Mouse (Mus musculus) embryonic facial prominence, embryonic 10.5 days (tissue): ENCODE results near the gene Nog. TPM values are rescaled to one million over a fixed set of nuclear protein-coding genes. Genes with fewer than 3 reads are reported as not detected.

Source experiments
- DNase-seq: peaks from one replicate; pipeline ENCODE4 v3.0.0-alpha.2; 2017; ENCODE audit warnings: low spot score
- H3K27ac ChIP-seq: fragments of 300-500 bp; sonication (generic); replicated peaks from 2 replicates; pipeline ENCODE4 v1.5.1; 2016; ENCODE audit warnings: mild to moderate bottlenecking
- H3K27me3 ChIP-seq: fragments of 300-500 bp; sonication (generic); replicated peaks from 2 replicates; pipeline ENCODE4 v1.6.1; 2016; ENCODE audit warnings: low read depth, mild to moderate bottlenecking; ENCODE audit not compliant: poor library complexity, severe bottlenecking
- H3K36me3 ChIP-seq: fragments of 300-500 bp; sonication (generic); replicated peaks from 2 replicates; pipeline ENCODE4 v1.6.1; 2016; ENCODE audit warnings: mild to moderate bottlenecking, moderate library complexity
- H3K4me1 ChIP-seq: fragments of 300-500 bp; sonication (generic); 2 replicates; pipeline ENCODE4 v1.6.1; 2016
- H3K4me3 ChIP-seq: fragments of 300-500 bp; sonication (generic); 2 replicates; pipeline ENCODE4 v1.5.1; 2016; ENCODE audit warnings: mild to moderate bottlenecking, moderate library complexity
- H3K9me3 ChIP-seq: fragments of 300-500 bp; sonication (generic); 2 replicates; pipeline ENCODE4 v1.6.1; 2016; ENCODE audit warnings: mild to moderate bottlenecking
- WGBS: fragments of 180-500 bp; shearing (Covaris S2); methylation state at CpG from one replicate; pipeline ENCODE4 v1.1.7; 2016; 5-methylcytosine and 5-hydroxymethylcytosine counted together
- polyA plus RNA-seq: library from polyadenylated mRNA; unstranded; fragments of >200 nt; fragmentation: Nextera tagmentation; extraction: Ambion mirVana; gene quantifications from 2 replicates; pipeline ENCODE4 v1.2.1, GENCODE M21; 2016

Gene Nog
- polyA plus RNA-seq, 1 experiment from 2014 or later = 1.2 TPM

- 65% methylated on average over 2 of the region's 2 CpGs for WGBS
- DNase-seq = peak; percentile 13
These were observed 44.2 kb downstream of the Nog start for GRCm38 (mm10) chr11:89257893-89258292.

GRCm38 (mm10) chr11:89253973-89254372 is 48.2 kb downstream of the Nog start:
- Histone ChIP-seq H3K36me3 (no peaks in the 10 kb centered on the region), H3K27me3 (no peaks in the 10 kb centered on the region), H3K9me3 (peaks cover 6% of the 10 kb centered on the region; the same call in 1 of the 2 replicates), H3K27ac (no peak overlapping the region), H3K4me3 (no peak overlapping the region), H3K4me1 (peaks cover 9% of the 10 kb centered on the region)
- WGBS = 90% methylated on average over 13 of the region's 13 CpGs
- no peak for DNase-seq

More at GRCm38 (mm10) chr11:89257893-89258292, 44.2 kb downstream of the Nog start:
- Histone ChIP-seq H3K9me3 (no peaks in the 10 kb centered on the region), H3K27ac (no peak overlapping the region), H3K4me1 (peaks cover 12% of the 10 kb centered on the region), H3K27me3 (no peaks in the 10 kb centered on the region), H3K4me3 (no peak overlapping the region), H3K36me3 (no peaks in the 10 kb centered on the region)

Other genes starting within 250 kb of the Nog start
- gene Dgke, start 235.5 kb downstream of the Nog start, polyA plus RNA-seq = 4.5 and 4.7 TPM in 2 replicates
- not detected in 2 replicates for gene Gm525, start 228.5 kb downstream of the Nog start, polyA plus RNA-seq